Mouse (Mus musculus): Measurements from ENCODE around the gene Clptm1.
A peak's percentile ranks its signal among the peaks of the same experiment; 100 is the strongest.
"Not testable (repeated sequence)": the region's sequence is repeated elsewhere in the genome, so short reads cannot be mapped to it uniquely, and the experiment has no call there.

Clptm1 gene

DNA sequence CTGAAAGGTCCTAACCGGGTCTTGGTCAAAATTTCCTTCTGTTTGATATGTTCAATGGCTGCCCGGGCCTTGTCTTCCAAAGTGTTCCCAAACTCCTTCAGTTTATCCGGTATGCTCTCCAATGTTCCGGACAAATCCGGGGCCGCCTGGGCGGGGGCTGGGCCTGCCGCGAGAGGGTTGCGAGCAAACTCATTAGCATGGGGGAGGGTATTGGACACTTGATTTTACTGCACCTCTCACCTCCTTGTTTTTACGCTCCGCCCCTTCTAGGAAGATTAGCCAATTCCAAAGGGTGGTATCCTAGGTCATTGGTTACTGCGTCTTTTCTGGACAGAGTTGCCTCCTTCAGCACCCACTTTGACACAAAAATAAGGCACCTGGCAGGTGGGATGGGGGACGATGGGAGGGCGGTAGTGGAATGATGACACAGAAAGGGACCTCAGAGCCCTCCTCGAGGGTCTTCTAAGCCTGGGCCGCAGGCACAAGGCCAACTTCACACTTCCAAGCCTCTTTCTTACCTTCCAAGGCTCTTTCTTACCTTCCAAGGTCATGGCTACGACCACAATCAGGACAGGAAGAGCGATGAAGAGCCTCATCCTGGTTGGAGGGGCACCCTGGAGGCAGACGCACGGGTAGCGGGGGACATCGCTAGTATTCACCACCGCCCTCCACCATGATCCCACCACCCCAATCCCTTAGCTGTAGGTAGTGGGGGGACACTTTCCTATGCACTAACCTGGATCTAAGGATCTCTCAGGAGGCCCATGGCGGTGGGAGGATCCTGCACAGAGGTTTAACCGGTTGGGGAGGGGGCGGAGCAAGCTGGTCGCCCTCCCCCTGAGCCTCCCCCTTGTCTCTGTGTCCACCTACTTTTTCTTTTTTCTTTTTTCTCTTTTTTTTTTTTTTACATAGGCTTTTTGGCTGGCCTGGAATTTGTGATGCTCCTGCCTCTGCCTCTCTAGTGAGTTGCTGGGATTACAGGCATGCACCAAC, 27.3 kb upstream of the Clptm1 start, which contains the start of gene Apoc1:
Gene Apoc1 (minus strand): TSS at position 788 of the 993 bp plus-strand sequence.
- DNase-seq (ENCODE audit: low read depth, low spot score), result no peak

GRCm38 (mm10) chr7:19691434-19691833, 26.6 kb upstream of the Clptm1 start:
- DNase-seq (ENCODE audit: low read depth, low spot score), result no peak

DNA sequence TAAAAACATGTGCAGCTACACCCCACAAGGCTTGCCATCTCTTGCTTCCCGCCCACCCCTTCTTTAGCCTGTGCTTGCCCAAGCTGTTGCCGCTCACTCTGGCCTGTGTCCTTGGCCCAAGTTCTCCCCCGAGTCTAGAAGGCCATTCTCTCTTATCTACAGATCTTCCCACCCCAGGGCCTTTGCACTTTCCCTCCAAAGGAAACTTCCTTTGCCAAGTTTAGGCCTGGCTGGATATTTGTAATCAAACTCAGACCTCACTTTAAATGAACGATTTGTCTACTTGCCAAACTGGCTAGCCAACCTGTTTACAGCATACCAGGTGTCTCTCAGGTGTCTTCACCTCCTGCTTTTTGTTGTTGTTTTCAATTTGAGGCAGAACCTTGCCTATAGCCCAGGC, 26.0 kb upstream of the Clptm1 start:
- DNase-seq (ENCODE audit: low read depth, low spot score), result no peak

DNA sequence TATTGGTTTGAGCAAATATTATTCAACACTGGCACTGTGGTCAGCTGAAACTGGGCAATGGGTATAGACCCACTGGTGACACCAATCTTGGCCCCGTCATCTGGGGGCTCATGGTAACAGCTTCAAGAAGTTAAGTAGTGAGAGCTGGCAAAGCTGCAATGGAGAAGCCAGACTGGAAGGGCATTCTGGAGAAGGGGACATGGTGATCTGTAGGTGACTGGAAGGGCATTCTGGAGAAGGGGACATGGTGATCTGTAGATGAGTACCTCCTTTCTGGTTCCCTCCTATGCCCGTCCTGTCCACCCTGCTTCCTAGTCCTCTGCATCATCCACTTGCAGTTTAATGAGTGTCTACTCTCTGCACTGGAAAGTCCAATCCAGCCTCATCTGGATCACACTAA, 23.8 kb upstream of the Clptm1 start:
- no peak for DNase-seq (ENCODE audit: low read depth, low spot score)

- no peak for DNase-seq (ENCODE audit: low read depth, low spot score)
These were observed 23.3 kb upstream of the Clptm1 start for GRCm38 (mm10) chr7:19688101-19688500.

- not testable (repeated sequence) for DNase-seq (ENCODE audit: low read depth, low spot score)
These were observed 22.2 kb upstream of the Clptm1 start for GRCm38 (mm10) chr7:19686927-19687583.

DNA sequence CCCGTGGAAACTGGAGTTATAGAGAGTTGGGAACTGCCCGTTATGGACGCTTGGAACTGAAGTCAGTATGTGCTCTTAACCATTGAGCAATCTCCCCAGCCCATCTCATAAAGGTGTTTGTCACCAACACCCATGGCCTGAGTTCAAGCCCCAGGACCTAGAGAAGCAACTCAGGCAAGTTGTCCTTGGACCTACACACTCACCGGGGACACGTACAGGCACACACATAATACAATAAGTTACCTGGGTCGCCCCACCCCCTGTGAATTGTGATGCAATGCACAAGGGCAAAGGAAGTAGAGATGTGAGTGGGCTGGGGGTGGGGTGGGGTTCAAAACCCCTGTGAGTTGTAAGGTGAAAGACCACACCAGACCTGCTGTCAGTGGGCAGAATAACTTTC, 21.7 kb upstream of the Clptm1 start:
- DNase-seq (ENCODE audit: low read depth, low spot score), result no peak

- no peak for DNase-seq (ENCODE audit: low read depth, low spot score)
These were observed 20.5 kb upstream of the Clptm1 start for GRCm38 (mm10) chr7:19685374-19685773.

DNA sequence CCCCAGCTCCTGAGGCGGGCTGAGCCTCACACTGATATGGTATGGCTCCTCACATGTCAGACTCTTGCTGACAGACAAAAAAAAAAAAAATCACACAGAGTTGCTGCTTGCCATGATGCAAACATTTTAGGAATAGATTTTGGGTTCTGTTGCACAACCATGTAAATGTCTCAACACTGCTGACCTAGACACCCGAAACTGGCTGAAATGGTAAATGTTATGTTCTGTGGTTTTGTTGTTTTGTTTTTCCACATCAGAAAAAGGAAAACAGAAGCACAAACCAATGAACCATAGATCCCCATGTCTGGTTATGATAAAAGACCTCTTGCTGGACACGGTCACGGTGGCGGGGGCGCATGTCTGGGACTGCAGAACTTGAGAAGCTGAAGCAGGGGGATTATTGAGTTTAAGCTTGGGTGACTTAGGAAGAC, 19.0 kb upstream of the Clptm1 start:
- no peak for DNase-seq (ENCODE audit: low read depth, low spot score)

GRCm38 (mm10) chr7:19682979-19683378, 18.1 kb upstream of the Clptm1 start:
- no peak for DNase-seq (ENCODE audit: low read depth, low spot score)

- no peak for DNase-seq (ENCODE audit: low read depth, low spot score)
These were observed 16.4 kb upstream of the Clptm1 start, which contains the start of the genes Gm44805 and Apoc4 for GRCm38 (mm10) chr7:19681202-19681694. Gene Gm44805 (minus strand): TSS chr7:19681423. Gene Apoc4 (minus strand): TSS chr7:19681479.

GRCm38 (mm10) chr7:19680702-19681101, 15.9 kb upstream of the Clptm1 start:
- no peak for DNase-seq (ENCODE audit: low read depth, low spot score)

DNA sequence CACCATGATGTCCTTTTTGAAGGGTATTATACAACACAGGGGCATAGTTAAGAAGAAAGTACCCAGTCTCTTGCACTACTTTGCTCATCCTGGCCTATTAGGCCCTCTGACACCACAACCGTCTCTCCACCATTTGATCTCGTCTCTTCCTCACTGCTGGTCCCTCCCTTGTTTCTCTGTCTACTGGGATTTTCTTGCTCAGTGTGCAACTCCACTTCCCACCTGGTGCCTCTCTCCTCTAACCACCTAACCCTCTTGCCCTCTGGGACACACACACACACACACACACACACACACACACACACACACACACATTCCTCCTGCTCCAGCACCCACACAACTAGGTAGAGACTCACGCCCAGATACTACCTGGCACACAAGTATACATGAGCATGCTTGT, 14.1 kb upstream of the Clptm1 start:
- no peak for DNase-seq (ENCODE audit: low read depth, low spot score)

GRCm38 (mm10) chr7:19677872-19678271, 13.0 kb upstream of the Clptm1 start, which contains the start of gene Apoc2:
Gene Apoc2 (minus strand): TSS chr7:19677941.
- no peak for DNase-seq (ENCODE audit: low read depth, low spot score)

GRCm38 (mm10) chr7:19676662-19677061, 11.8 kb upstream of the Clptm1 start:
- DNase-seq (ENCODE audit: low read depth, low spot score), result no peak

GRCm38 (mm10) chr7:19675824-19676223, 11.0 kb upstream of the Clptm1 start:
- no peak for DNase-seq (ENCODE audit: low read depth, low spot score)

GRCm38 (mm10) chr7:19673083-19673699, 8.4 kb upstream of the Clptm1 start:
- no peak for DNase-seq (ENCODE audit: low read depth, low spot score)

- DNase-seq (ENCODE audit: low read depth, low spot score), result no peak
These were observed 6.7 kb upstream of the Clptm1 start for GRCm38 (mm10) chr7:19671511-19671910.

DNA sequence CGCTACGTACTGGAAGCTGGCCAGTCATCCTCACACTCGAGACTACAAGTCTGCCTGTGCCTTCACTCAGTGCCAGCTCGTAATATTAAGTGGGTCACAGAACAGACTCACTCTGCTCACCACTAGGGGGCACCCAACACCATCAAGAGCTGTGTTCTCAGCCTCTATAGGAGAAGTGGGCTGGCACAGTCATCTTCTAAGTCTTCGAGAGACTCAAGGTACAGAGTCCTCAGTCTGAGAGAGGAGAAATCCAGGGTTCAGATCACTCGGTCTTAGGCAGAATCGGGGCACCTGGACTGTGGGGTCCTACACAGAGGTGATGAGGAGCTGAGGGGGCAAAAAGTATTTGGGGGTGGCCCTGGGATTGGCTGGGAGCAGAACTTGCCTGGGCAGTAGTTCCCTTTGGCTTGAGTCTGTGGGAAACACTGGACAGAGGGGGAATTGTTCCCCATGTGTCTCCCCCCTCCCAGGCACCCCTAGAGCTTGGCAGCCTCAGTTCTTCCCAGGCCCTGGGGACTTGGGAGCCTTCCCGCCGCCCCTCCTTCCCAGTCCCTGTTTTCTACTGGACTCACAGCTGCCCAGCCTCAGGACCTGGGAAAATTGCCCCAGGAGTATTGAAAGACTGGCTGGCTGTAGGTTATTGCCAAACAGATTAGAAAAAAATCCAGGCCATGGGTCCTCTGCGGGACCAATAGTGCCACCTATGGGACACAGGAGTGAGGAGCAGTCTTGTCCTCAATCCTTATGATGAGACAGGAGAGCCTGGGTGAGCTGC, 4.3 kb upstream of the Clptm1 start:
- DNase-seq (ENCODE audit: low read depth, low spot score), result peak; percentile 84

GRCm38 (mm10) chr7:19667434-19667833, 2.6 kb upstream of the Clptm1 start:
- DNase-seq (ENCODE audit: low read depth, low spot score), result no peak

- no peak for DNase-seq (ENCODE audit: low read depth, low spot score)
These were observed 1.9 kb upstream of the Clptm1 start for GRCm38 (mm10) chr7:19666750-19667149.

All from telencephalon, adult 2 months (tissue).